Mouse (Mus musculus) lung, embryonic 14.5 days (tissue): ENCODE results near the gene Olfr1499. TPM values are rescaled to one million over a fixed set of nuclear protein-coding genes. Genes with fewer than 3 reads are reported as not detected.

Experiments
- ATAC-seq: fragments of 200-750 bp; cut with Nextera tagmentation; 2 replicates; pipeline ENCODE4 v1.8.0; 2017; ENCODE audit warnings: mild to moderate bottlenecking, moderate TSS enrichment, moderate library complexity; ENCODE audit not compliant: insufficient read depth
- DNase-seq: peaks from one replicate; pipeline ENCODE4 v3.0.0-alpha.2; 2015
- H3K27ac ChIP-seq: fragments of 300-500 bp; sonication (generic); 2 replicates; pipeline ENCODE4 v1.5.1; 2014; ENCODE audit warnings: low read depth, mild to moderate bottlenecking, moderate library complexity
- H3K27me3 ChIP-seq: fragments of 300-500 bp; sonication (generic); 2 replicates; pipeline ENCODE4 v1.6.1; 2014; ENCODE audit warnings: low read length, control low read depth; ENCODE audit not compliant: insufficient read depth
- H3K36me3 ChIP-seq: fragments of 300-500 bp; sonication (generic); 2 replicates; pipeline ENCODE4 v1.6.1; 2014; ENCODE audit warnings: control low read depth; ENCODE audit not compliant: insufficient read depth
- H3K4me1 ChIP-seq: fragments of 300-500 bp; sonication (generic); 2 replicates; pipeline ENCODE4 v1.6.1; 2014; ENCODE audit warnings: antibody characterized with exemption, control low read depth; ENCODE audit not compliant: insufficient read depth
- H3K4me2 ChIP-seq: fragments of 300-500 bp; sonication (generic); 2 replicates; pipeline ENCODE4 v1.6.1; 2014; ENCODE audit warnings: mild to moderate bottlenecking
- H3K4me3 ChIP-seq: fragments of 300-500 bp; sonication (generic); 2 replicates; pipeline ENCODE4 v1.5.1; 2014; ENCODE audit warnings: low read depth, low read length
- H3K9ac ChIP-seq: fragments of 300-500 bp; sonication (generic); 2 replicates; pipeline ENCODE4 v1.6.1; 2014
- H3K9me3 ChIP-seq: fragments of 300-500 bp; sonication (generic); 2 replicates; pipeline ENCODE4 v1.6.1; 2016; ENCODE audit warnings: low read depth, low read length, control low read depth
- CTCF ChIP-seq: IDR thresholded peaks from 2 replicates; pipeline ENCODE4 v1.5.1; 2016; ENCODE audit warnings: antibody characterized with exemption, low read depth
- WGBS: fragments of 180-500 bp; shearing (Covaris S2); extraction: QIAGEN DNeasy Blood & Tissue Kit; methylation state at CpG from one replicate; pipeline ENCODE4 v1.1.7; 2014; 5-methylcytosine and 5-hydroxymethylcytosine counted together
- polyA plus RNA-seq: library from polyadenylated mRNA; unstranded; fragments of >200 nt; fragmentation: Nextera tagmentation; extraction: Ambion mirVana; gene quantifications from 2 replicates; pipeline ENCODE4 v1.2.1, GENCODE M21; 2014

Olfr1499 gene
- polyA plus RNA-seq, 1 experiment from 2014 or later = not detected

- DNase-seq (no peak), ATAC-seq (no peak)
- TF ChIP-seq CTCF = no peak
- H3K27ac ChIP-seq = no peak within 1 kb of the TSS
- no peaks in the 10 kb centered on the region for H3K36me3 ChIP-seq
- H3K27me3 ChIP-seq = no peaks in the 10 kb centered on the region
- H3K4me2 ChIP-seq = no peak within 1 kb of the TSS
- H3K9me3 ChIP-seq = no peaks in the 10 kb centered on the region
- H3K9ac ChIP-seq = no peak within 1 kb of the TSS
- no peak within 1 kb of the TSS for H3K4me3 ChIP-seq
- no peaks in the 10 kb centered on the region for H3K4me1 ChIP-seq
These were observed 21.1 kb downstream of the Olfr1499 start, which contains the start of gene Olfr1497 for GRCm38 (mm10) chr19:13798102-13798501. Olfr1497 (minus strand) TSS chr19:13798202.

- Histone ChIP-seq H3K27ac (no peak within 1 kb of the TSS), H3K9me3 (no peaks in the 10 kb centered on the region), H3K36me3 (no peaks in the 10 kb centered on the region), H3K4me1 (no peaks in the 10 kb centered on the region), H3K27me3 (no peaks in the 10 kb centered on the region), H3K9ac (no peak within 1 kb of the TSS), H3K4me3 (no peak within 1 kb of the TSS), H3K4me2 (no peak within 1 kb of the TSS)
- no peak for TF ChIP-seq CTCF
- WGBS = 87% methylated on average over 1 of the region's 1 CpGs
- ATAC-seq = no peak
- DNase-seq = no peak
These were observed 41.7 kb downstream of the Olfr1499 start, which contains the start of gene Olfr1496 for GRCm38 (mm10) chr19:13777578-13777977. Olfr1496 (plus strand) TSS chr19:13777878.

- Histone ChIP-seq H3K4me1 (no peaks in the 10 kb centered on the region), H3K36me3 (no peaks in the 10 kb centered on the region), H3K4me3 (no peak overlapping the region), H3K27ac (no peak overlapping the region), H3K9me3 (no peaks in the 10 kb centered on the region; the same call in 1 of the 2 replicates), H3K9ac (no peak overlapping the region), H3K27me3 (no peaks in the 10 kb centered on the region), H3K4me2 (no peak overlapping the region)
- WGBS = 87% methylated on average over 9 of the region's 9 CpGs
- no peak for TF ChIP-seq CTCF
- ATAC-seq = no peak
- DNase-seq = no peak
These were observed 50.5 kb downstream of the Olfr1499 start for GRCm38 (mm10) chr19:13768565-13769276.

GRCm38 (mm10) chr19:13764306-13764705, 54.9 kb downstream of the Olfr1499 start, which contains the start of gene Olfr1495:
Olfr1495 (plus strand) TSS chr19:13764606.
- TF ChIP-seq CTCF = no peak
- Histone ChIP-seq H3K9ac (no peak within 1 kb of the TSS), H3K4me1 (no peaks in the 10 kb centered on the region), H3K27me3 (no peaks in the 10 kb centered on the region), H3K4me3 (no peak within 1 kb of the TSS), H3K27ac (no peak within 1 kb of the TSS), H3K4me2 (no peak within 1 kb of the TSS), H3K36me3 (no peaks in the 10 kb centered on the region), H3K9me3 (no peaks in the 10 kb centered on the region)
- WGBS = 87% methylated on average over 3 of the region's 3 CpGs
- DNase-seq (no peak), ATAC-seq (no peak)

Other genes with a start within 250 kb of the Olfr1499 start
- not detected in 2 replicates for gene Olfr1484, start 235.9 kb downstream of the Olfr1499 start, polyA plus RNA-seq
- gene Olfr1487, start 202.1 kb downstream of the Olfr1499 start, polyA plus RNA-seq = not detected in 2 replicates
- gene Olfr1489, start 187.8 kb downstream of the Olfr1499 start, polyA plus RNA-seq = not detected in 2 replicates
- not detected in 2 replicates for gene Olfr1490, start 168.4 kb downstream of the Olfr1499 start, polyA plus RNA-seq
- gene Olfr1491, start 122.2 kb downstream of the Olfr1499 start, polyA plus RNA-seq = not detected in 2 replicates
- not detected in 2 replicates for gene Olfr1493-ps1, start 96.2 kb downstream of the Olfr1499 start, polyA plus RNA-seq
- gene Olfr1494, start 79.7 kb downstream of the Olfr1499 start, polyA plus RNA-seq = not detected in 2 replicates
- not detected in 2 replicates for gene Olfr1495, start 54.8 kb downstream of the Olfr1499 start, polyA plus RNA-seq
- not detected in 2 replicates for gene Olfr1496, start 41.6 kb downstream of the Olfr1499 start, polyA plus RNA-seq
- not detected in 2 replicates for gene Olfr1497, start 21.2 kb downstream of the Olfr1499 start, polyA plus RNA-seq
- not detected in 2 replicates for gene Olfr1500, start 11.0 kb upstream of the Olfr1499 start, polyA plus RNA-seq
- not detected in 2 replicates for gene Olfr1501, start 31.2 kb upstream of the Olfr1499 start, polyA plus RNA-seq
- not detected in 2 replicates for gene Olfr1502, start 42.3 kb upstream of the Olfr1499 start, polyA plus RNA-seq
- not detected in 2 replicates for gene Olfr1504, start 78.5 kb upstream of the Olfr1499 start, polyA plus RNA-seq
- not detected in 2 replicates for gene Olfr1505, start 94.1 kb upstream of the Olfr1499 start, polyA plus RNA-seq